Mouse (Mus musculus): ENCODE data around the gene Arf1.

DNA sequence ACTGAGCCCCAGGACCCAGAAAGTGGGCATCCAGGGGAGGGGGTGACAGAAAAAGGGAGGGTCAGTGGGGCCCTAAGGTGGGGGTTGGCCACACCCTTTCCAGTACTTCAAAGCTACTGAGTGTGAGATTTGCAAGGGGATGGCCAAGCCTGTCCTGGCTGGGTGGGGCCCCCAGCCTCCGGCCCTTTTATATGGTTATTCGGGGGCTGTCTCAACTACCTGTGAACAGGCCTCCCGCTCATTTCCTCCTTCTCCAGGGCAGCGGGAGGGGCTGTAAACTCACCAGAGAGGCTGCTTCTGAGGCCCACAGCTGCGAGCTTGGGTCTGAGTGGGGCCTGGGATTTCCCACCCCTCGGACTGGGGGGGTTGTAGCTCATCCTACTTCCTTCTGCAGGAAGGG is 15.8 kb upstream of the Arf1 start:
- no peak for TF ChIP-seq POLR2A (IDR thresholded peaks at IDR 0.05; ENCODE audit: insufficient read depth, low read length)
- no peak for TF ChIP-seq CTCF (IDR thresholded peaks at IDR 0.05; ENCODE audit: low read depth, low read length)

All from ES-Bruce4 (cell line).